Mouse (Mus musculus): Measurements from ENCODE around the gene 9430097D07Rik. TPM values are rescaled to one million over a fixed set of nuclear protein-coding genes. Genes with fewer than 3 reads are reported as not detected.
A peak's percentile ranks its signal among the peaks of the same experiment; 100 is the strongest.

The 9430097D07Rik gene
- polyA plus RNA-seq, 1 experiment, result 1.0 TPM

DNA sequence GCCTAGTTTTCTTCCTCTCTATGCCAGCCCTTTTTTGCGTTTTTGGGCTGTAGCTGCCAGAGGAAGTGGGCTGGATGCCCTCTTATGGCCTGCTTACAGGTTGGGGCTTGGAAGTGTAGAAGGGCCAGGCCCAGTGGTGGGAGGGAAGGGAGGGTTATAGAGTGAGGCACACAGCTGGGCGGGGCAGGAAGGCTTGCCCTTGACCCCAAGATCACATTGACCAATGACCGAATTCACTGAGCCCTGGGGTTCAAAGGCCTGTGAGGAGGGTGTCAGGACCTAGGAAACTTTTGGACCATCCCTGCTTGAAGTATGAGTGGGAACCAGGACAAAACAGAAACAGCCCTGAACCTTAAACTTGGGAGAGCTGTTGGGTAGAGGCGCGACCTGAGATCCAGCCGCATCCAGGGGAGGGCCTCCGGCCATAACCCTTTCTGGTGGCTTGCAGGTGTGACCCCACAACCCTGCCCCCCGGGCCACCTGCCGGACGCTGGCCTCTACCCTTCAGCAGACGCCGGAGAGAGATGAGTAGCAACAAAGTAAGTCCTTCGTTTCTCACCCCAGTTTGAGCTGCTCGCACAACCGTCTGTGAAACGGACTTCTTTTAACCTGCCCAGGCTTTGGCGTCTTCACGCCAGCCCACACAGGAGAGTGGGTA is 33.4 kb upstream of the 9430097D07Rik start:
- TF ChIP-seq CTCF (IDR thresholded peaks at IDR 0.05; ENCODE audit: extremely low read depth, insufficient read depth, low read length) (no peak), POLR2A (IDR thresholded peaks at IDR 0.05; ENCODE audit: extremely low read depth, insufficient read depth, low read length) (no peak)
- H3K4me1 ChIP-seq (ENCODE audit: control insufficient read depth, insufficient read depth, low read length), result peaks cover 1% of the 10 kb centered on the region; the same call in 1 of the 2 replicates
- no peak overlapping the region for H3K27ac ChIP-seq (ENCODE audit: insufficient read depth, low read length)
- peak overlapping the region; percentile 81; the same call in 1 of the 2 replicates for H3K4me3 ChIP-seq (ENCODE audit: insufficient read depth, low read length)

DNA sequence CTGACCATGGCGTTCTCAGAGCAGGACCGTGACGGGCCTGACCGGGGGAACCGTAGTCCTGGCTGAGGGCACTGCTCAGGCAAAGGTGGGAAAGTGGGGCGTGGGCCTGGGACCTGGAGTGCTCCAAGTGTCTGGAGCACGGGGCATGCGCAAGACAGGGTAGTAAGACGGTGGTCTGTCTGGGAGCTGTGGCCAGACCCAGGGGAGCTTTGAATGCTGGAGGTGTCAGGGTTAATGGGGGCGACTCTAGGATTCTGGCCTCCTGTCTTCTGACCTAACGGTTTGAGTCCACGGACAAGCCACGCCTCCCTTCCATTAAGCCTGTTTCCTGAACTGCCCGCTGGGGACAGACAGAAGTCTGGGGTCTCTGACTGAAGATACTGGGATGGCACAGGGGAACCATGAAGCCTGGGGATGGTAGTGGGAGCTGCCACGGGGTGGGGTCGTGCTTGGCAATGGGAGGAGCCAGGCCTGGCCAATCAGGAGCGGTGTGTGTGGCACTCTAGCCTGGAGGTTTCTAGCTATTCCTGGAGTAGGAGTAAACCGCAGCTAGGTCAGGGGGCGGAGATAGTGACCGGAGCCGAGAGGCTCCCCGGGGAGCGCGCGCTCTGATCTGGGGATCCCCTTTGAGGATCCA is 32.8 kb upstream of the 9430097D07Rik start:
- Histone ChIP-seq H3K27ac (ENCODE audit: insufficient read depth, low read length) (no peak overlapping the region), H3K4me1 (ENCODE audit: control insufficient read depth, insufficient read depth, low read length) (peaks cover 1% of the 10 kb centered on the region; the same call in 1 of the 2 replicates), H3K4me3 (ENCODE audit: insufficient read depth, low read length) (peak overlapping the region; percentile 81)
- TF ChIP-seq POLR2A (IDR thresholded peaks at IDR 0.05; ENCODE audit: extremely low read depth, insufficient read depth, low read length), result no peak
- no peak for TF ChIP-seq CTCF (IDR thresholded peaks at IDR 0.05; ENCODE audit: extremely low read depth, insufficient read depth, low read length)

DNA sequence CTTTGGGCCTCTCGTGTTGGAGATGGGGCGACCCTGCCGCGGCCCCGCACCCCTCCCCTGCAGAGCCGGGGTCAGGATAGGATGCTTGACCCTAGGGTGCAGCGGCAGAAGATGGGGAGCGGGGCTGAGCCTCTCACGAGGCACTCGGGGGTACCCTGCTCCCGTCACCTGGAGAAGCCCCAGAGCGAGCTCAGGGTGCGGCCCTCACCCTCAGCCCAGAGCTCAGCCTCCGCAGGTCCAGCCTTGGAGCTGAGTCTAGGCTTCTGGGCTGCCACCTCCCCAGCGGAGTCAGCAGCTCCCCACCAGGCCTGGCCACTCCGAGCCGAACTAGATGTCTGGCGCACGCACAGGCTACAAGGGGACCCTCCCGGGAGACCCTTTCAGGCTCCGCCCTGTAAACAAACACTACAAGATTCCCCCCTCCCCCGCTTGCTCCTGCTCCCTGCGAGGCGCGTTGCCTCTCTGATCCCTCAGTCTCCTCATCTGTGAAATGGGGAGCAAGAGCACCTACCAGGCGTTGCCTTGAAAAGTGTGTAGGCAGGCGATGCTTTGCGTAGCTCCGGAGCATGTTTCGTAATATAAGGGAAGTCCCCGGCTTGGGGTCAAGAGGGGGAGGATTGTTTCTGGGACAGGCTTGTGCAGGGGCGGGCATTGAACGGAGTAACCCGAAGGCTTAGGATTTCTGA is 31.9 kb upstream of the 9430097D07Rik start:
- Histone ChIP-seq H3K4me3 (ENCODE audit: insufficient read depth, low read length) (peak overlapping the region; percentile 81), H3K27ac (ENCODE audit: insufficient read depth, low read length) (peak overlapping the region; percentile 80), H3K4me1 (ENCODE audit: control insufficient read depth, insufficient read depth, low read length) (peaks cover 1% of the 10 kb centered on the region; the same call in 1 of the 2 replicates)
- TF ChIP-seq CTCF (IDR thresholded peaks at IDR 0.05; ENCODE audit: extremely low read depth, insufficient read depth, low read length) (no peak), POLR2A (IDR thresholded peaks at IDR 0.05; ENCODE audit: extremely low read depth, insufficient read depth, low read length) (peak; percentile 63)

DNA sequence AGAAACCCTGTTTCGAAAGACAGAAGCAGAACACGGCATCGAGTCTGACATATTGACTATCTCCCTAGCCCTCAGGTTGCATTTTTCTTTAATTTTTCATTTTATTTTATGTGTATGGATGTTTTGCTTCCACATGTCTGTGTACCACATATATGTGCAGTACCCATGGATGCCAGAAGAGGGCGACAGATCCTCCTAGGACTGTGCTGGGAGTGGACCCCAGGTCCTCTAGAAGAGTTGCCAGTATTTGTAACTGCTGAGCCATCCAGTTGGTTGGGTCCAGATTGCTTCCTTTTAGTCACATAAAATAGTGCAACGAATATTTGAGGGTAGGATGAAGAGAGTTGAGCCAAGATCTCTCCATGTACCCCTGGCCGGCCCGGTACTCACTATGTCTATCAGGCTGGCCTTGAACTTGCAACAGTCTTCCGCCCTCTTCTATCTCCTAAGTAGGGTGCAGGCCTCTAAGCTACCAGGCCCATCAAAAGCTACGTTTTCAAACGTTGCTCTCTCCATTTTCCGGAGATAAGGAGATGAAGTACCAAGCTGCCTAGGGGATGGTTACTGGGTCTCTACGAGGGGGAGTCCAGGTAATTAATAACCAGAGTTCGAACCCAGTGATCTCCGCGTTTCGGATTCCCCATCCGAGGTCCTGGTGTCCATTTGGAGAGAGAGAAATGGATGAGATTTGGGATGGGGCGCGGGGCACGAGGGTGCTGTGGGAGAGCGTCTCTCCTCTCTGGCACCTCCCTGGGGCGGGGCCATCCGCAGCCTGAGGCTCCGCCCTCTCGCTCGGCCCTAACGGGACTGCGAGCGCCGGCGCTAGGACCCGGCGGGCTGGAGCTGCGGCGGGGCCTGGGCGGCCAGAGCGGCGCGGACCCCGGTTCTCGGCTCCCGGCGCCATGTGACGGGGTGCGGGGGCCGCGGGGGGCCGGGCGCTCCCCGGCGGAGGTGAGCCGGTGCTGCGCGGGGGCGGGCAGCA is 31.0 kb upstream of the 9430097D07Rik start:
- peak; percentile 35; the same call in 1 of the 2 replicates for TF ChIP-seq CTCF (IDR thresholded peaks at IDR 0.05; ENCODE audit: extremely low read depth, insufficient read depth, low read length)
- no peak for TF ChIP-seq POLR2A (IDR thresholded peaks at IDR 0.05; ENCODE audit: extremely low read depth, insufficient read depth, low read length)
- Histone ChIP-seq H3K4me1 (ENCODE audit: control insufficient read depth, insufficient read depth, low read length) (peaks cover 1% of the 10 kb centered on the region; the same call in 1 of the 2 replicates), H3K27ac (ENCODE audit: insufficient read depth, low read length) (no peak overlapping the region), H3K4me3 (ENCODE audit: insufficient read depth, low read length) (peak overlapping the region; percentile 81)

DNA sequence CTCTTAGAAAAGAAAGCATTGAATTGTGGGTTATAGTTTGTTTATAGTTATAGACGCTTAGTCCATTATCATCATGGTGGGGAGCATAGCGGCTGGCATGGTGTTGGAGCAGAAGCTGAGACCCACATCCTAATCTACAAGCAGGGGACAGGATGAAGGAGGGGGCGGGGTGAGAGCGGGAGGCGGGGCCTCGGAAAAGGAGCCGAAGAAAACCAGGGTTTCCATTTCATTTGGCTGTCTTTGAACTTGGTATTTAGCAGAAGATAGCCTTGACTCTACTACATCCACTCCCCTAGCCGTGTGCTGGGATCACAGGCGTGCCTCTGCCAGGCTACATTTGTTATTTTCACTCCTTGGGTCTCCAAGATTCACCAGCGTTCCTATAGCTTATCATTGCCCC is 29.1 kb upstream of the 9430097D07Rik start:
- Histone ChIP-seq H3K27ac (ENCODE audit: insufficient read depth, low read length) (no peak overlapping the region), H3K4me1 (ENCODE audit: control insufficient read depth, insufficient read depth, low read length) (peaks cover 1% of the 10 kb centered on the region; the same call in 1 of the 2 replicates), H3K4me3 (ENCODE audit: insufficient read depth, low read length) (no peak overlapping the region)
- TF ChIP-seq CTCF (IDR thresholded peaks at IDR 0.05; ENCODE audit: extremely low read depth, insufficient read depth, low read length), result no peak
- no peak for TF ChIP-seq POLR2A (IDR thresholded peaks at IDR 0.05; ENCODE audit: extremely low read depth, insufficient read depth, low read length)

DNA sequence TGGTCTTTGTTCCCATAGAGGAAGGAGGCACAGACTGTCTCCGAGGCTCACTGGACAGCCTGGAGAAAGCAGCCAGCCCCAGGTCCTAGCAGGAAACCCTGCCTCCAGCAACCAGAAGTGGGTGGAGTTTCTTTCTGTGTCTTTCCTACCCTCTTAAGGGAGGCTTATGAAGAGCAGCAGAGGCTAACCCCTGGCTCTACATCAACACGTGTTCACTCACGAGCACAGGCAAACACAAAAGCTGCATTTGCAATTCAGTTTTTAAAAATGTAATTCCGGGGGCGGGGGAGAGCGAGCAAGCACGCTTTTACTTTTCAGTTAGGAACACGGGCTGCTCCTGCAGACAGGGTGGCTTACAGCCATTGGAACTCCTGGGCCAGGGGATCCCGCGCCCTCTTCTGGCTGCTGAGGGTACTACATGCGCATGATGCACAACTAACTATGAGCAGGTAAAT is 27.1 kb upstream of the 9430097D07Rik start:
- H3K4me3 ChIP-seq (ENCODE audit: insufficient read depth, low read length), result no peak overlapping the region; the same call in 1 of the 2 replicates
- H3K4me1 ChIP-seq (ENCODE audit: control insufficient read depth, insufficient read depth, low read length), result no peaks in the 10 kb centered on the region
- H3K27ac ChIP-seq (ENCODE audit: insufficient read depth, low read length), result no peak overlapping the region; the same call in 1 of the 2 replicates
- TF ChIP-seq POLR2A (IDR thresholded peaks at IDR 0.05; ENCODE audit: extremely low read depth, insufficient read depth, low read length), result 0 out of 2 replicates have a peak, but pooled peaks have one; percentile 33
- peak; percentile 78 for TF ChIP-seq CTCF (IDR thresholded peaks at IDR 0.05; ENCODE audit: extremely low read depth, insufficient read depth, low read length)

DNA sequence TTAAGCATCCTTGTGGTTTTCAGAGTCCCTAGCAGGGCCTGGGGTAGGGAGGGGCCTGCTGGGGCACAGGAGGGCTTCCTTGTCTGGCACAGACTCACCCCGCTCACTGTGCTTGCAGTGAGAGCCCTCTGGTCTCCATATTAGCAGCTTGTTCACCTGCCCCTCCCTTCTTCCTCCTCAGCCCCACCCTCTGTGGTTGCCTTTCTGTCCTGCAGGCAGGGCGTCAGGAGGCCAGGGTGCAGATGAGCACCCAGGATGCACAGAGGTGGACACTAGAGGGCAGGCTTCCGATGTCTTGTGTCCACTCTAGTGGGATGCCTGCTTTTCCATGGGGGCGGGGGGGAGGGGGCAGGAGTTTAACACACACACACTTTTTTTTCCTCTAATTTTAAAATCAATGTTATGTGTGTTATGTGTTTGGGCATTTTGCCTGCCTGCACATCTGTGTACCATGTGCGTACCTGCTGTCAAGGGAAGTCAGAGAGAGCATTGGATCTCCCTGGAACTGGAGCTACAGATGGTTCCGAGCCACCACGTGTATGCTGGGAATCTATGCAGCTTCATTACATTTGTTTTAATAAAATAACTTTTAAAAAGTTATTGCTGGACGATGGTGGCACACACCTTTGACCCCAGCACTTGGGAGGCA is 26.1 kb upstream of the 9430097D07Rik start:
- no peak for TF ChIP-seq POLR2A (IDR thresholded peaks at IDR 0.05; ENCODE audit: extremely low read depth, insufficient read depth, low read length)
- TF ChIP-seq CTCF (IDR thresholded peaks at IDR 0.05; ENCODE audit: extremely low read depth, insufficient read depth, low read length), result peak; percentile 41

DNA sequence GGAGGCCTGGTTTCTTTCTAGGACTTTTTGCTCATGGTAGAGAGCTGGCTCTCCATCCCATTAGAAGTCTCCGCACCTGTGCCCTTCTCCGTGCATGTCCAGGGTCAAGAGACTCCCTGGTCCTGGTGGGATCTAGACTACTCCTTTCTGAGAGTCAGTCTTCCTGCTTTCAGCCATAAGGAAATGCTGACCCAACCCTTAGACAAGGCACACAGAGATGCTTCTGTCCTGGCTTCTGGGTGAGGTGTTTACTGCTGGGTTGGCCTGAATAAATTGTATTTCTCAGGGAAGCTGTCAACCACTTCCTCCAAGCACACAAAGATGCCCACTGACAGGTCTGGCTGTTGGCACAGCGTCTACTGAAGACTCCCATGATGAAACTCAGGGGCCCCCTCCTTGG is 23.9 kb upstream of the 9430097D07Rik start, which contains the start of gene St6galnac6:
Gene St6galnac6, plus strand, starts transcription at position 301 of the 400 bp plus-strand sequence.
- Histone ChIP-seq H3K4me1 (ENCODE audit: control insufficient read depth, insufficient read depth, low read length) (no peaks in the 10 kb centered on the region), H3K27ac (ENCODE audit: insufficient read depth, low read length) (no peak within 1 kb of the TSS), H3K4me3 (ENCODE audit: insufficient read depth, low read length) (no peak within 1 kb of the TSS)
- no peak for TF ChIP-seq CTCF (IDR thresholded peaks at IDR 0.05; ENCODE audit: extremely low read depth, insufficient read depth, low read length)

More for the DNA sequence above, 26.1 kb upstream of the 9430097D07Rik start:
- no peaks in the 10 kb centered on the region for H3K4me1 ChIP-seq (ENCODE audit: control insufficient read depth, insufficient read depth, low read length)
- H3K27ac ChIP-seq (ENCODE audit: insufficient read depth, low read length), result no peak overlapping the region
- H3K4me3 ChIP-seq (ENCODE audit: insufficient read depth, low read length), result no peak overlapping the region
